Mouse (Mus musculus): Measurements from ENCODE around the gene Psma3.

GRCm38 (mm10) chr12:70937571-70938384, 36.6 kb upstream of the Psma3 start, which contains the start of gene Actr10:
- no peak for TF ChIP-seq USF1 (IDR thresholded peaks at IDR 0.05; ENCODE audit: low read depth)
- no peak for TF ChIP-seq CTCF (IDR thresholded peaks at IDR 0.05; ENCODE audit: control insufficient read depth, insufficient read depth, insufficient read length)
- no peak for TF ChIP-seq CEBPB (IDR thresholded peaks at IDR 0.05; ENCODE audit: low read depth)
- TF ChIP-seq MAX (IDR thresholded peaks at IDR 0.05): peak; percentile 98
